Mouse (Mus musculus) heart, adult 2 months (tissue): Measurements from ENCODE around the gene Ccdc69. TPM values are rescaled to one million over a fixed set of nuclear protein-coding genes. Genes with fewer than 3 reads are reported as not detected.
"Not testable (repeated sequence)": the region's sequence is repeated elsewhere in the genome, so short reads cannot be mapped to it uniquely, and the experiment has no call there.

ENCODE experiments used
- DNase-seq, 2 experiments: peaks; one replicate each; pipeline ENCODE4 v3.0.0; 2021
- H3K27ac ChIP-seq: fragments of 200-600 bp; 2 replicates; pipeline ENCODE4 v1.8.1; 2022
- H3K27me3 ChIP-seq: fragments of 200-500 bp; 2 replicates; pipeline ENCODE4 v1.6.1; 2012; ENCODE audit warnings: mild to moderate bottlenecking, low read length, inconsistent platforms, mixed read lengths; ENCODE audit not compliant: control insufficient read depth, insufficient read depth
- H3K36me3 ChIP-seq: fragments of 200-500 bp; 2 replicates; pipeline ENCODE4 v1.6.1; 2012; ENCODE audit warnings: low read length, inconsistent platforms; ENCODE audit not compliant: control insufficient read depth, insufficient read depth
- H3K4me1 ChIP-seq: fragments of 200-500 bp; 2 replicates; pipeline ENCODE4 v1.6.1; 2011; ENCODE audit warnings: low read length; ENCODE audit not compliant: control insufficient read depth, insufficient read depth
- H3K4me3 ChIP-seq: fragments of 200-600 bp; 2 replicates; pipeline ENCODE4 v1.8.1; 2022
- H3K79me2 ChIP-seq: fragments of 200-500 bp; replicated peaks from 2 replicates; pipeline ENCODE4 v1.6.1; 2012; ENCODE audit warnings: mild to moderate bottlenecking, inconsistent platforms, low read length, moderate library complexity, mixed read lengths; ENCODE audit not compliant: control insufficient read depth, insufficient read depth
- H3K9ac ChIP-seq: fragments of 200-500 bp; 2 replicates; pipeline ENCODE4 v1.6.1; 2012; ENCODE audit warnings: low read depth, mild to moderate bottlenecking, control low read depth, inconsistent platforms, low read length, mixed read lengths
- CTCF ChIP-seq: fragments of 200-600 bp; IDR thresholded peaks from 2 replicates; pipeline ENCODE4 v1.8.1; 2022; ENCODE audit warnings: antibody characterized with exemption, mild to moderate bottlenecking, moderate library complexity
- EP300 ChIP-seq: fragments of 200-500 bp; IDR thresholded peaks from 2 replicates; pipeline ENCODE4 v1.6.1; 2011; ENCODE audit warnings: low read depth, low read length, control low read depth; ENCODE audit not compliant: insufficient read depth
- POLR2A ChIP-seq: fragments of 200-500 bp; IDR thresholded peaks from 2 replicates; pipeline ENCODE4 v1.6.1; 2011; ENCODE audit warnings: mild to moderate bottlenecking, low read depth, low read length, control low read depth; ENCODE audit not compliant: insufficient read depth
- WGBS: fragments of 180-500 bp; shearing (Covaris S2); methylation state at CpG from one replicate; pipeline ENCODE4 v1.1.7; 2018; 5-methylcytosine and 5-hydroxymethylcytosine counted together
- intact Hi-C: fragments of 180-260 bp; cut with DNase I; formaldehyde crosslinking; loops from one replicate; pipeline ENCODE4 v1.15.1; 2025
- polyA plus RNA-seq: library from polyadenylated mRNA; depleted of rRNA; stranded (reverse); fragments of >200 nt; gene quantifications from 2 replicates; pipeline ENCODE4 v1.2.3, GENCODE M21; 2012
- total RNA-seq, 2 experiments: library from RNA; stranded (reverse); gene quantifications; 2 replicates each; pipeline ENCODE4 v1.2.3; 2021

Ccdc69 gene
- total and polyA plus RNA-seq, 3 experiments: 6.5 to 9.7 (median 9.2) TPM

GRCm38 (mm10) chr11:55116004-55116403 is 38.1 kb upstream of the Ccdc69 start:
- intact Hi-C loops: no loop called here
- H3K9ac ChIP-seq: no peak overlapping the region
- no peaks in the 10 kb centered on the region for H3K27me3 ChIP-seq
- H3K27ac ChIP-seq: no peak overlapping the region
- no peaks in the 10 kb centered on the region for H3K79me2 ChIP-seq
- TF ChIP-seq CTCF: no peak
- TF ChIP-seq EP300: no peak
- no peak for TF ChIP-seq POLR2A
- no peaks in the 10 kb centered on the region for H3K36me3 ChIP-seq
- no peak overlapping the region for H3K4me3 ChIP-seq
- no peaks in the 10 kb centered on the region for H3K4me1 ChIP-seq
- WGBS: 93% methylated on average over 3 of the region's 3 CpGs
- no peak for DNase-seq

GRCm38 (mm10) chr11:55114291-55114690 is 36.4 kb upstream of the Ccdc69 start:
- Histone ChIP-seq H3K36me3 (no peaks in the 10 kb centered on the region), H3K4me1 (no peaks in the 10 kb centered on the region), H3K4me3 (no peak overlapping the region), H3K79me2 (no peaks in the 10 kb centered on the region), H3K27ac (no peak overlapping the region), H3K9ac (no peak overlapping the region), H3K27me3 (no peaks in the 10 kb centered on the region)
- intact Hi-C loops: no loop called here
- no peak for TF ChIP-seq EP300
- WGBS: 45% methylated on average over 2 of the region's 2 CpGs
- DNase-seq: no peak

- H3K27ac ChIP-seq, H3K27me3 ChIP-seq, DNase-seq, H3K4me3 ChIP-seq, H3K9ac ChIP-seq, intact Hi-C loops, H3K79me2 ChIP-seq, H3K4me1 ChIP-seq, H3K36me3 ChIP-seq: not testable (repeated sequence)
- WGBS: 42% methylated on average over 3 of the region's 4 CpGs
Measured at GRCm38 (mm10) chr11:55113861-55114250, 35.9 kb upstream of the Ccdc69 start.

- no peaks in the 10 kb centered on the region for H3K36me3 ChIP-seq
- TF ChIP-seq EP300: no peak
- TF ChIP-seq POLR2A: peak; percentile 34; the same call in 1 of the 2 replicates
- H3K79me2 ChIP-seq: no peaks in the 10 kb centered on the region
- H3K27me3 ChIP-seq: no peaks in the 10 kb centered on the region
- no peak overlapping the region for H3K9ac ChIP-seq
- intact Hi-C loops: no loop called here
- H3K4me1 ChIP-seq: no peaks in the 10 kb centered on the region
- 59% methylated on average over 7 of the region's 7 CpGs for WGBS
- no peak overlapping the region for H3K4me3 ChIP-seq
- no peak overlapping the region for H3K27ac ChIP-seq
- DNase-seq: peak in 1 of 2 experiments; percentile 56
Measured at GRCm38 (mm10) chr11:55113209-55113860, 35.4 kb upstream of the Ccdc69 start.

- no peak for DNase-seq
- 67% methylated on average over 7 of the region's 7 CpGs for WGBS
Measured at GRCm38 (mm10) chr11:55110566-55111169, 32.7 kb upstream of the Ccdc69 start.

GRCm38 (mm10) chr11:55109521-55110300 is 31.8 kb upstream of the Ccdc69 start:
- Histone ChIP-seq H3K4me1 (no peaks in the 10 kb centered on the region), H3K4me3 (no peak overlapping the region), H3K27ac (no peak overlapping the region), H3K36me3 (no peaks in the 10 kb centered on the region), H3K79me2 (no peaks in the 10 kb centered on the region), H3K27me3 (no peaks in the 10 kb centered on the region), H3K9ac (no peak overlapping the region)
- DNase-seq: no peak
- intact Hi-C loops: no loop called here
- 85% methylated on average over 7 of the region's 7 CpGs for WGBS
- TF ChIP-seq POLR2A (no peak), EP300 (no peak), CTCF (no peak)

More at GRCm38 (mm10) chr11:55110566-55111169, 32.7 kb upstream of the Ccdc69 start:
- Histone ChIP-seq H3K27me3 (no peaks in the 10 kb centered on the region), H3K4me1 (no peaks in the 10 kb centered on the region), H3K4me3 (no peak overlapping the region), H3K27ac (no peak overlapping the region), H3K36me3 (no peaks in the 10 kb centered on the region), H3K79me2 (no peaks in the 10 kb centered on the region), H3K9ac (no peak overlapping the region)
- intact Hi-C loops: no loop called here
- no peak for TF ChIP-seq POLR2A
